Mouse (Mus musculus): ENCODE results near the gene Btbd7. TPM values are rescaled to one million over a fixed set of nuclear protein-coding genes. Genes with fewer than 3 reads are reported as not detected.
A peak's percentile ranks its signal among the peaks of the same experiment; 100 is the strongest.

Btbd7 gene
- polyA plus RNA-seq (2012; rRNA removed), result 12.3 and 12.4 TPM in 2 replicates

DNA sequence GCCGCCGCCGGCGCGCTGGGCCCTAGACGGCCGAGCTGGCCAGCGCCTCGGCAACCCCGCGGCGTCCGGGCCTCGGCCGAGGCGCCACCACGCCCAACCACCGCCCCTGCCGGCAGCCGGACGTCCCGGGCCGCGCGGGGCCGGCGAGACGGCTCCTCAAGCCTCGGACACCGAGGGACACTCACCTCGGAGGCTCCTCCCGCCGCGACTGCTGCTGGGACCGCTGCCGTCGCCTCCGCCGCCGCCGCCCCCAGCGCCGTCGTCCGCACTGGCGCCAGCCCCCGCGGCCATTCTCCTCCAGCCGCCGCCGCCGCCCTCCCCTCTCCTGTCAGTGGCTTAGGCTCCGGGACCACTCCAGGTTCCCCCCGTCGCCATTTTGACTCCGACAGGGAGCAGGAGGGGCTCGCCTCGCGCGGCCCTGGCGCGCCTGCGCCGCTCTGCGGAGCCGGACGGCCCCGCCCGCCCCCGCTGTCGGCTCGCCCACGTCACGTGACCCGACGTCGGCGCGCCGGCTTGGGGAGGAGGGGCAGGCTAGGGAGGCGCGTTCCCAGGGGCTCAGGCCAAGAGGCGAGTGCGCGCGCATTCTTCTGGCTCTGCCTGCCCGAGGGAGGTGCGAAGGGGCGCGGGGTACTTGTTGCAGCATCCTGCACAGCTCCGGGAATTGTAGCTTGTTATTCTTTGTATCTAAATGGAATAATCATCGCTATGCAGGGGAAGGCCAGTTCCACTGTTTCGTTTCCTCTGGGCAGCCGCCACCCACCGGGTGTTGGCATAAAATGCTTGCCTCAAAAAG, at the start of gene Btbd7:
Btbd7 (minus strand) TSS at position 441 of the 793 bp plus-strand sequence.
- Histone ChIP-seq H3K4me1 (ENCODE audit: control insufficient read depth, insufficient read depth, low read length) (peaks cover 2% of the 10 kb centered on the region; the same call in 1 of the 2 replicates), H3K4me3 (ENCODE audit: insufficient read depth, low read length) (peak within 1 kb of the TSS; percentile 50), H3K27ac (ENCODE audit: insufficient read depth, low read length) (peak within 1 kb of the TSS; percentile 85)
- TF ChIP-seq POLR2A (IDR thresholded peaks at IDR 0.05; ENCODE audit: extremely low read depth, insufficient read depth, low read length), result no peak; the same call in 1 of the 2 replicates
- no peak for TF ChIP-seq CTCF (IDR thresholded peaks at IDR 0.05; ENCODE audit: extremely low read depth, insufficient read depth, low read length)

- H3K4me3 ChIP-seq (ENCODE audit: insufficient read depth, low read length), result no peak overlapping the region
- no peaks in the 10 kb centered on the region; the same call in 1 of the 2 replicates for H3K4me1 ChIP-seq (ENCODE audit: control insufficient read depth, insufficient read depth, low read length)
- H3K27ac ChIP-seq (ENCODE audit: insufficient read depth, low read length), result no peak overlapping the region
- TF ChIP-seq POLR2A (IDR thresholded peaks at IDR 0.05; ENCODE audit: extremely low read depth, insufficient read depth, low read length), result no peak
- no peak for TF ChIP-seq CTCF (IDR thresholded peaks at IDR 0.05; ENCODE audit: extremely low read depth, insufficient read depth, low read length)
Observed at GRCm38 (mm10) chr12:102916073-102916472, 37.8 kb upstream of the Btbd7 start.

- Histone ChIP-seq H3K4me1 (ENCODE audit: control insufficient read depth, insufficient read depth, low read length) (no peaks in the 10 kb centered on the region), H3K4me3 (ENCODE audit: insufficient read depth, low read length) (no peak overlapping the region), H3K27ac (ENCODE audit: insufficient read depth, low read length) (no peak overlapping the region)
- no peak for TF ChIP-seq CTCF (IDR thresholded peaks at IDR 0.05; ENCODE audit: extremely low read depth, insufficient read depth, low read length)
- no peak for TF ChIP-seq POLR2A (IDR thresholded peaks at IDR 0.05; ENCODE audit: extremely low read depth, insufficient read depth, low read length)
Observed at GRCm38 (mm10) chr12:102908191-102908590, 29.9 kb upstream of the Btbd7 start.

DNA sequence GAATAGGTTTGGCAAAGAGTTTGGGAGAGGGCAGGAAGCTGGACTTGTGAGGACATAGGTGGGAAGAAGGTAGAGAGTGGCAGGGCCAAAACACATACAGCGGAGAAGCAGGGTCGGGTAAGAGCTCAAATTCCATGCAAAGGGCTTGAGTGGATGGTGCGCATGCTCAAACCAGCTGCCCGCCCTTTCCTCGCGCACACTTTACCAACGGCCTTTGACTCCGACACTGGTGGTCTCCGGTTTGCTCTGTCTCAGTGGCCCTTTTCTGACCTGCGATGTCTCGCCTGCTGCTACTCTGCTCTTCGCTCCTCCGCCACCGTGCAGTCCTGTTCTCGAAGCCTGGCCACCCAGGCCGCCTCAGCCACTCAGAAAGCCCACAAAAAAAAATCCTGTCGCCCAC, 20.8 kb upstream of the Btbd7 start, which contains the start of gene Cox8c:
Cox8c (plus strand) TSS at position 226 of the 400 bp plus-strand sequence.
- H3K4me1 ChIP-seq (ENCODE audit: control insufficient read depth, insufficient read depth, low read length), result no peaks in the 10 kb centered on the region
- H3K4me3 ChIP-seq (ENCODE audit: insufficient read depth, low read length), result no peak within 1 kb of the TSS
- no peak within 1 kb of the TSS for H3K27ac ChIP-seq (ENCODE audit: insufficient read depth, low read length)
- TF ChIP-seq POLR2A (IDR thresholded peaks at IDR 0.05; ENCODE audit: extremely low read depth, insufficient read depth, low read length), result no peak
- no peak for TF ChIP-seq CTCF (IDR thresholded peaks at IDR 0.05; ENCODE audit: extremely low read depth, insufficient read depth, low read length)

DNA sequence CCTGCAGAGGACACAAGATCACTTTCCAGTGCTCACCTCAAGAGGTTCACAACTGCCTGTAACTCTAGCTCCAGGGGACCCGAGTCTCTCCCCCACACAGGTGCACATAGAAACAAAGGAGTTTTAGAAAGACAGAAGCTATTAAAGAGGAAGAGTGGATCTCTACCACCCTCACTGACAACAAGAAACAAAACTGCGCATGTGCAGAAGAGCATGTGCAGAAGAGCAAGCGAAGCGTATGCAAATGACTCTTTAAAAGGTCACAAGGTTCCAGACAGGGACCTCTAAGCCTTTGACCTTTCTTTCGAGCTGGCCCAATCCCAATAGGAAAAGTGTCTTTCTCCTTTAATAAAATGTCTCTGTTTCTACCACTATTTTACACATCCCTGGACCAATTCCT, 10.3 kb upstream of the Btbd7 start:
- H3K4me1 ChIP-seq (ENCODE audit: control insufficient read depth, insufficient read depth, low read length), result no peaks in the 10 kb centered on the region
- no peak overlapping the region for H3K27ac ChIP-seq (ENCODE audit: insufficient read depth, low read length)
- TF ChIP-seq POLR2A (IDR thresholded peaks at IDR 0.05; ENCODE audit: extremely low read depth, insufficient read depth, low read length), result no peak
- TF ChIP-seq CTCF (IDR thresholded peaks at IDR 0.05; ENCODE audit: extremely low read depth, insufficient read depth, low read length), result no peak
- no peak overlapping the region for H3K4me3 ChIP-seq (ENCODE audit: insufficient read depth, low read length)

DNA sequence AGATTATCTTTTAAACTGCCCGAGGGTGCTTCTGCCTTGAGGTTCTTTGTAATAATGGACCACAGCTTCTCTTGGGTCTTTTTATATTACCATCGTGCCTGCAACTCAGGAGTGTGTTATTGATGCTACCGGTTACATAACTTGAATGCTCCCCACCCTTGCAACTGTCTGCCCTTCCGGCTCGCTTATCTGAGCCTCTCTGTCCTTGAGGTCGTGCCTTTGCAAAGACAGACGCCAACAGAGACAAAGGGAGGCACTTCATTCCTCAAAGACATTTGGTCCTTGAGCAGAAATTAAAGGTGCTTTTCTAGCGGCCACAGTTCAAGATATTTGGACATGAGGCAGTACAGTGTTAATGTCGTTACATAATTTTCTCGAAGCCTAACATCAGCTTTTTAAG, 9.1 kb upstream of the Btbd7 start:
- TF ChIP-seq POLR2A (IDR thresholded peaks at IDR 0.05; ENCODE audit: extremely low read depth, insufficient read depth, low read length), result no peak
- Histone ChIP-seq H3K4me3 (ENCODE audit: insufficient read depth, low read length) (no peak overlapping the region), H3K27ac (ENCODE audit: insufficient read depth, low read length) (no peak overlapping the region)

GRCm38 (mm10) chr12:102885735-102886134, 7.5 kb upstream of the Btbd7 start:
- H3K4me1 ChIP-seq (ENCODE audit: control insufficient read depth, insufficient read depth, low read length), result no peaks in the 10 kb centered on the region
- no peak overlapping the region for H3K27ac ChIP-seq (ENCODE audit: insufficient read depth, low read length)
- peak; percentile 86 for TF ChIP-seq CTCF (IDR thresholded peaks at IDR 0.05; ENCODE audit: extremely low read depth, insufficient read depth, low read length)
- TF ChIP-seq POLR2A (IDR thresholded peaks at IDR 0.05; ENCODE audit: extremely low read depth, insufficient read depth, low read length), result no peak
- no peak overlapping the region for H3K4me3 ChIP-seq (ENCODE audit: insufficient read depth, low read length)

More for the DNA sequence above, 9.1 kb upstream of the Btbd7 start:
- no peaks in the 10 kb centered on the region for H3K4me1 ChIP-seq (ENCODE audit: control insufficient read depth, insufficient read depth, low read length)

GRCm38 (mm10) chr12:102878901-102879300, 630 bp upstream of the Btbd7 start:
- Histone ChIP-seq H3K4me3 (ENCODE audit: insufficient read depth, low read length) (peak overlapping the region; percentile 50; the same call in 1 of the 2 replicates), H3K27ac (ENCODE audit: insufficient read depth, low read length) (no peak overlapping the region), H3K4me1 (ENCODE audit: control insufficient read depth, insufficient read depth, low read length) (peaks cover 2% of the 10 kb centered on the region; the same call in 1 of the 2 replicates)
- TF ChIP-seq POLR2A (IDR thresholded peaks at IDR 0.05; ENCODE audit: extremely low read depth, insufficient read depth, low read length) (no peak), CTCF (IDR thresholded peaks at IDR 0.05; ENCODE audit: extremely low read depth, insufficient read depth, low read length) (no peak)

DNA sequence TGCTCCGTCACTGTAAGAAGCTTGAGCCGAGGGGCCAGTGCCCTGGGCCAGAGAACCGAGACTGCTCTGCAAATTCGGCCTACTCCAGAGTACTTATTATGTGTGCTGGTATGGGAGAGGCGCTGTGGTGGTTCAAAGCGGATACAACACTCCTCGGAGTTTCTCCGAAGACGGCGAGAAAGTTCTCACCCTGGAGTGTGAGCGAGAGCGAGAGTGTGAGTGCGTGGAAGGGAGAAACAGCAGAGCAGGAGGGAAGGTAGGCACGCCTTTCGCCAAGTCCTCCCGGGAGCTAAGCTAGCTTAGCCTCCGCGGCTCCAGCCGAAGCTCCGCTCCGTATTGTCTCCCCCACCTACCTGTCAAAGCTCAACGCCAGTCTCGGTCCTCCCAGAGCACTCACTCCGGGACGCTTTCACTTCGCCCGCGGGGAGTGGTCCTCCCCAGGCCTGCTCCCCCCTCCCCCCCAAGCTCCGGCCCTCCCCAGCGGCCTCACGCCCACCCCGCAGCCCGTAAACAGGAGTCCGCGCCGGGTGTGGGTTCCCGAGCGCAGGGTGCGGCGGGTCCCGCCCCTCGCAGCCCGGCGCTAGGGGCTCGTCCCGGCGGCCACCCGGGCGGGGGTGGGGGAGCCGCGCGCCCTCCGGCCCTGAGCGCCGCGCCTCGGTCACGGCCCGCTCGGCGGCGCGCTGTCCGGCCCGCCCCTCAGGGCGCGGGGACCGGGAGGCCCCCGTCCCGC, 805 bp downstream of the Btbd7 start:
- TF ChIP-seq POLR2A (IDR thresholded peaks at IDR 0.05; ENCODE audit: extremely low read depth, insufficient read depth, low read length), result no peak
- TF ChIP-seq CTCF (IDR thresholded peaks at IDR 0.05; ENCODE audit: extremely low read depth, insufficient read depth, low read length), result no peak
- Histone ChIP-seq H3K4me1 (ENCODE audit: control insufficient read depth, insufficient read depth, low read length) (peaks cover 2% of the 10 kb centered on the region; the same call in 1 of the 2 replicates), H3K27ac (ENCODE audit: insufficient read depth, low read length) (no peak overlapping the region), H3K4me3 (ENCODE audit: insufficient read depth, low read length) (peak overlapping the region; percentile 50)
